Mouse (Mus musculus): ENCODE results near the gene Ing3. TPM values are rescaled to one million over a fixed set of nuclear protein-coding genes. Genes with fewer than 3 reads are reported as not detected.

The Ing3 gene
- total and polyA plus RNA-seq, 3 experiments, result 14.5 to 34.3 (median 21.9) TPM

DNA sequence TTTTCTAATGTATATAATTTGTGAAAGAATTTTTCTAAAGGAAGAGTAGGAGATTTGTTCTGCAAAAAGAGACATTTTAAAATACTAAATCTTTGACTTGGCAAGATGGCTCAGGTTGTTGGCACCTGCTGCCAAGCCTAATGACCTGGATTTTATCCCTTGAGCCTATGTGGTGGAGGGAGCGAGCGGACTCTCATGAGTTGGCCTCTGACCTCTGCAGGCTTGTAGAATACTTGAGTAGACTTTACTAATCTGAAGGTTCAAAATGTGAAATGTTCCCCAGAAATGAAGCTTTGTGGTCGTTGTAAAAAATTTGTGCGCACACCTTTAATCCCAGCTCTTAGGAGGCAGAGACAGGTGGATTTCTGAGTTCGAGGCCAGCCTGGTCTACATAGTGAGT lies 10.5 kb downstream of the Ing3 start:
- H3K9me3 ChIP-seq (replicated peaks; ENCODE audit: low read length), result no peaks in the 10 kb centered on the region
- no peak overlapping the region for H3K27ac ChIP-seq (ENCODE audit: insufficient read depth, low read depth)
- TF ChIP-seq HCFC1 (IDR thresholded peaks at IDR 0.05; ENCODE audit: low read depth, low read length) (no peak), ZC3H11A (IDR thresholded peaks at IDR 0.05; ENCODE audit: low read depth, low read length) (no peak), ZMIZ1 (IDR thresholded peaks at IDR 0.05; ENCODE audit: low read depth, low read length) (no peak)
- in situ Hi-C loops (cut with MboI; ENCODE audit: low pct_ligation_motif_present, low pct_unique_long_range_greater_than_20kb, low sequenced_read_pairs) (no loop called here), dilution Hi-C loops (cut with MboI; ENCODE audit: extremely low pct_ligation_motif_present, extremely low pct_unique_long_range_greater_than_20kb, low sequenced_read_pairs) (no loop called here)
- peaks cover 20 to 52% of the 10 kb centered on the region in 2 experiments for H3K36me3 ChIP-seq (replicated peaks in 1 of 2; ENCODE audit: control insufficient read depth in 1 of 2, insufficient read depth in 1 of 2, low read length in 1 of 2)
- H3K4me2 ChIP-seq (ENCODE audit: insufficient read depth, low read depth, poor library complexity, severe bottlenecking), result no peak overlapping the region
- H3K27me3 ChIP-seq (replicated peaks), result no peaks in the 10 kb centered on the region
- DNase-seq (ENCODE audit: extremely low read depth), result no peak
- H3K4me1 ChIP-seq (ENCODE audit: control insufficient read depth in 1 of 2, insufficient read depth in 2 of 2), result peaks cover 2 to 29% of the 10 kb centered on the region in 2 experiments; a peak in 3 of 4 replicates
- no peak overlapping the region for H3K9ac ChIP-seq (ENCODE audit: insufficient read depth, low read depth)
- H3K4me3 ChIP-seq (replicated peaks in 1 of 3; ENCODE audit: low read depth in 2 of 3, low read length in 2 of 3, poor library complexity in 1 of 3), result no peak overlapping the region
- H3K79me2 ChIP-seq (replicated peaks; ENCODE audit: control insufficient read depth, extremely low read depth, insufficient read depth, poor library complexity, severe bottlenecking), result no peaks in the 10 kb centered on the region

DNA sequence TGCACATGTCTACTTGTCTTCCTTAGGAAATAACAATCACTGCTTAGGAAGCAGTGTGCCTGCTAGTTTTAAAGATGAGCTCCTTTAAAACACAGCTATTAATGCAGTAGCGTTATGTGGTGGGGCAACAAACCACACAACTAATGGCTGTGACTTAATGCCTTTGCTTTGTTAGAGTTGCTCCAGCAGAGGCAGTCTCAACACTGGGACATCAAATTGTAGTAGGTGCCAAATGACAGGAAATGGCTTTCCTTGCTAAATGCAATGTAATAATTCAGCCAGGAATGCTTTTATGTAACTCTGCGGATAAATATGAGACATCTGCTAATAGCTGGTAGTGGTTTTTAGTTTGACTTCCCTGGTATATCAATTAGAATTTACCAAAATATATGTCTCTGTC lies 28.2 kb downstream of the Ing3 start:
- DNase-seq (ENCODE audit: extremely low read depth), result no peak
- Histone ChIP-seq H3K4me2 (ENCODE audit: insufficient read depth, low read depth, poor library complexity, severe bottlenecking) (no peak overlapping the region), H3K9ac (ENCODE audit: insufficient read depth, low read depth) (no peak overlapping the region), H3K4me3 (replicated peaks in 1 of 3; ENCODE audit: low read depth in 2 of 3, low read length in 2 of 3, poor library complexity in 1 of 3) (no peak overlapping the region), H3K79me2 (replicated peaks; ENCODE audit: control insufficient read depth, extremely low read depth, insufficient read depth, poor library complexity, severe bottlenecking) (no peaks in the 10 kb centered on the region), H3K27me3 (replicated peaks) (no peaks in the 10 kb centered on the region), H3K4me1 (ENCODE audit: control insufficient read depth in 1 of 2, insufficient read depth in 2 of 2) (no peaks in the 10 kb centered on the region; a peak in 1 of 4 replicates), H3K36me3 (replicated peaks in 1 of 2; ENCODE audit: control insufficient read depth in 1 of 2, insufficient read depth in 1 of 2, low read length in 1 of 2) (peaks cover 15 to 32% of the 10 kb centered on the region in 2 experiments), H3K9me3 (replicated peaks; ENCODE audit: low read length) (no peaks in the 10 kb centered on the region), H3K27ac (ENCODE audit: insufficient read depth, low read depth) (no peak overlapping the region)
- in situ Hi-C loops (cut with MboI; ENCODE audit: low pct_ligation_motif_present, low pct_unique_long_range_greater_than_20kb, low sequenced_read_pairs), result no loop called here
- dilution Hi-C loops (cut with MboI; ENCODE audit: extremely low pct_ligation_motif_present, extremely low pct_unique_long_range_greater_than_20kb, low sequenced_read_pairs), result no loop called here
- TF ChIP-seq USF2 (conservative IDR thresholded peaks at IDR 0.05; ENCODE audit: low read depth, low read length), result no peak
- TF ChIP-seq JUND (conservative IDR thresholded peaks at IDR 0.05; ENCODE audit: low read depth, low read length), result no peak
- TF ChIP-seq POLR2A (IDR thresholded peaks at IDR 0.05; ENCODE audit: low read depth, low read length), result no peak
- no peak for TF ChIP-seq JUN (IDR thresholded peaks at IDR 0.05; ENCODE audit: insufficient read depth, low read depth, low read length)
- TF ChIP-seq MAZ (IDR thresholded peaks at IDR 0.05; ENCODE audit: low read depth, low read length), result no peak
- TF ChIP-seq ELF1 (IDR thresholded peaks at IDR 0.05; ENCODE audit: low read depth, low read length), result no peak

DNA sequence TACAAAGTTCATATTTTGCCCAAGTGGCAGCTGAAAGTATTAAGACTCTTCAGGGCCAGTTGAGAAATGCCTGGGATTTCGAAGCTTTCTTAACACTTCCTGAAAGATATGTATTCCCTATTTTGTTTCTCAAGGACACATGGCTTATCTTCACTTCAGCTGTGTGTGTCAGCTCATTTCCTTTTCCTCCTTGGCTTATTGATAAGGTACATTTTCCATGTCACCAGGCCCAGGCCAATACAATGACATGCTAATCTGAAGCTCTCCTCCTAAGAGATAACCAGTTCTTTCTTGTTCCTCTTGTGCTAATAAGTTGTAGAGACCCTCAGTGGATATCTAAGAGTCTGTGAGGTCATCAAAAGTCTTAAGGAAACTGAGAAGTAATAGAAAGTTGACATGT lies 31.7 kb downstream of the Ing3 start:
- Histone ChIP-seq H3K27ac (ENCODE audit: insufficient read depth, low read depth) (no peak overlapping the region), H3K9ac (ENCODE audit: insufficient read depth, low read depth) (no peak overlapping the region), H3K27me3 (replicated peaks) (no peaks in the 10 kb centered on the region), H3K9me3 (replicated peaks; ENCODE audit: low read length) (no peaks in the 10 kb centered on the region), H3K36me3 (replicated peaks in 1 of 2; ENCODE audit: control insufficient read depth in 1 of 2, insufficient read depth in 1 of 2, low read length in 1 of 2) (peaks cover 3 to 7% of the 10 kb centered on the region in 2 experiments), H3K4me1 (ENCODE audit: control insufficient read depth in 1 of 2, insufficient read depth in 2 of 2) (no peaks in the 10 kb centered on the region), H3K79me2 (replicated peaks; ENCODE audit: control insufficient read depth, extremely low read depth, insufficient read depth, poor library complexity, severe bottlenecking) (no peaks in the 10 kb centered on the region), H3K4me2 (ENCODE audit: insufficient read depth, low read depth, poor library complexity, severe bottlenecking) (no peak overlapping the region), H3K4me3 (replicated peaks in 1 of 3; ENCODE audit: low read depth in 2 of 3, low read length in 2 of 3, poor library complexity in 1 of 3) (no peak overlapping the region)
- DNase-seq (ENCODE audit: extremely low read depth), result no peak
- in situ Hi-C loops (cut with MboI; ENCODE audit: low pct_ligation_motif_present, low pct_unique_long_range_greater_than_20kb, low sequenced_read_pairs) (no loop called here), dilution Hi-C loops (cut with MboI; ENCODE audit: extremely low pct_ligation_motif_present, extremely low pct_unique_long_range_greater_than_20kb, low sequenced_read_pairs) (no loop called here)
- TF ChIP-seq NELFE (IDR thresholded peaks at IDR 0.05; ENCODE audit: low read depth, low read length), result no peak
